Mouse (Mus musculus): ENCODE measurements around the gene Pskh1. TPM values are rescaled to one million over a fixed set of nuclear protein-coding genes. Genes with fewer than 3 reads are reported as not detected.
A peak's percentile ranks its signal among the peaks of the same experiment; 100 is the strongest.

The Pskh1 gene
- polyA plus RNA-seq (2017; shearing (Covaris generic)) = 10 to 100 TPM; 10.0 to 14.4 (median 11.1) TPM

DNA sequence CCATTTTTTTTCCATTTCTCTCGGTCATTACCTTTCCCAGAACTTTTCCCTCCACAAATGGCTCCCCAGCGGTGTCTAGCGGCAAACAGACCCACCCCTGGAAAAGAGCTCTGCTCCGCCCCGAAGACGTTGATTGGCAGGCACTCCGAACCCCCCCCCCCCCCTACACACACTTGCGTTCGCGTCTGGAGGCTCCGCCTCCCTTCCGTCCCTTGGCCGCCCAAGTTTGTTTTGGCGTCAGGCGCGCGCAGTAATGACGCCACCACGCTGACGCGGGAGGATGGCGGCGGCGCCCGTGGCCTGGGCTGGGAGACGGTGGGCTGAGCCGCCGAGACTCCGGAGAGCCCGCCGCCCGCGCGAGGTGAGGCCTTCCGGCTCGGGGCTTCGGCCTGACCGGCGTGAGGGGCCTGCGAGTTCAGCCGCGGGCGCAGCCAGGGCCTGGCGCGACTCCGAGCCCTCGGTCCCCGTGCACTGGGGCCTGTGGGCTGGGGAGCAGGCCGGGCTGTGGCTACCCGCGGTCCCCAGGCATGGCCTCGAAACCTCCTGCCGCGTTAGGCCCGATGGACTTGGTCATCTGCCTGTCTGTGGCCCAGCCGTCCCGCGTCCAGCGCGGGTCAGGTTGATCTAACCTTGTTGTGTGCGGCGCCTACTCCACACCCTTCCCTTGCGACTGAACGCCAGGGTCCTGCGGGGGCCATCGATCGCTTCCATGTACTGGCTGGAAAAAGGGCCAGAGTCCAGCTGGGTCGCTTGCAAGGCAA is at the start of gene Pskh1:
Pskh1 (plus strand) TSS at position 262 of the 761 bp plus-strand sequence.
- peak; percentile 88 for ATAC-seq

DNA sequence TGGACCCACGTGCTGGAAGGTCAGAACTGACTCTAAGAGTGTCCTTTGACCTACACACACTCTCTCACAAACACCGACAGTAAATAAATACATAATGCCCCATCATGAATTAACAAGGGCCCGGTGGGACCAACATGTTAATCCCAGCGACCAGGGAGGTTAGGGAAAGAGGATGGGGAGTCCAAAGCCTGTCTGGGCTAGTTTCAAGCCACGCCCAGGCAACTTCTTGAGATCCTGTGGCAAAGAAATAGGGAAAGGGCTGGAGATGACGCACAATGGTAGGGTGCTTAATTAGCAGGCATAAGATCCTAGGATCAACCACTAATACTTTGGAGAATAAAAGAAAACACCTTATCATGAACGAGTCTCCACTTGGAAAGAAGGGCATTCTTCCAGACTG is 49.6 kb upstream of the Pskh1 start:
- ATAC-seq = no peak

DNA sequence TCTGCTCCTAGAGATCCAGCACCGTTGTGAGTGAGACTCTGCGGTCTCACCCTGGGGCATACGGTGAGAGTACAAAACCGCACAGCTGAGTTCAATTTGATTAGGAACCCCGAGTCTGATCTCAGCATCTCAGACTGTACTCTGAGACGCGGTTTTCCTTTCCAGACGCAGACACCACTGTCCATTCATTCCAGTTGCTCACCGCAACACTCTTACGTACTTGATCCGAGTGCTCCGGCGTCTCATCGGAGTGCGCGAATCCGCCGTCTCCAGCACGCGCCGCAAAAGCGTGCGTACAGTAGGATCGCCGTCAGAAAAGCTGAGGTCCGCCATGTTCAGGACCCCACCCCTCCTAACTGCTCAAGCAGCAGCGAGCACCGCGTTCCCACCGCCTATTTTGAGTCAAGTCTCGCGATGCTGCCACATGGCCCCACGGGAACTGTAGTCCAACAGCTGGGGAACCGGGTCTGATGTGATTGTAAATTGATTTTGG is 48.5 kb upstream of the Pskh1 start:
- peak; percentile 66 for ATAC-seq

DNA sequence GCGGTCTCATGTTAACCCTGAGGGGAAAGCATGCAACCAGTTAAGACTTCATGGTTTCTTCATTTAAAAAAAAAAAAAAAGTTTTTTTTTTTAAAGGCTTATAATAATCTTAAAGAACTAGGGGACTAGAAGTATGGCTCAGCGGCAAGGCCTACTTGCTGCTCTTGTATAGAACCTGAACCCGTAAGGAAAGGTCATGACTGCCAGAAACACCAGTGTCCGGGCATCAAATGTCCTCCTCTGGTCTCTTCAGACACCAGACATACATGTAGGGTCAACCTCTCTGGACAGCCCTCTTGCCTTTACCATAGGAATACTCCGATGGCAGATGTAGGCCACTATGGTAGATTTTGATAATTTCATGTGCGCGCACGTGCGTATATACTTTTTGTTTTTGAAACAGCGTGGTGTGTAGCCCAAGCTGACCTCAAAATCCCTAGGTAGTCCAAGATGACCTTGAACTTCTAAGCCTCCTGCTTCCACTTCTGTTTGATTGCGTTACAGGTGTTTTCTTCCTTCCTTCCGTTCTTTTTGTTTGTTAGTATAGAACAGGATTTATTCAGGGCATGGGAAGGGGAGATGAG is 48.0 kb upstream of the Pskh1 start:
- no peak for ATAC-seq

DNA sequence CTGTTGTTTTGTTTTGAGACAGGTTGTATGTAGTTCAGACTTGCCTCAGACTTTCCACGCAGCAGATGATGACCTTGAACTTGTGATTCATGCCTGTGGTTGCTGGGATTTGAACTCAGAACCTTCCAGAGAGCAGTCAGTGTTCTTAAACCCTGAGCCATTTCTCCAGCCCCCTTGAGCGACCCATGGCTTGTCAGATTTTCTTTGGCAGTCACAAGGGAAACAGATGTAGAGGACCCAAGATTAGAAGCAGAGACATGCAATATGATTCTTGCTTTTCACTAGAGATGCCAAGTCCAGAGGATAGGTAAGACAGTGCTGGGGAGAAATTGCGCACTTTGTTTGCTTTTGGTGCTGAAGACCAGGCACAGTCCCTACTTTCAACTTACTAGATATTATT is 47.1 kb upstream of the Pskh1 start, which contains the start of gene Cenpt:
Cenpt (minus strand) TSS at position 101 of the 400 bp plus-strand sequence.
- ATAC-seq = no peak

DNA sequence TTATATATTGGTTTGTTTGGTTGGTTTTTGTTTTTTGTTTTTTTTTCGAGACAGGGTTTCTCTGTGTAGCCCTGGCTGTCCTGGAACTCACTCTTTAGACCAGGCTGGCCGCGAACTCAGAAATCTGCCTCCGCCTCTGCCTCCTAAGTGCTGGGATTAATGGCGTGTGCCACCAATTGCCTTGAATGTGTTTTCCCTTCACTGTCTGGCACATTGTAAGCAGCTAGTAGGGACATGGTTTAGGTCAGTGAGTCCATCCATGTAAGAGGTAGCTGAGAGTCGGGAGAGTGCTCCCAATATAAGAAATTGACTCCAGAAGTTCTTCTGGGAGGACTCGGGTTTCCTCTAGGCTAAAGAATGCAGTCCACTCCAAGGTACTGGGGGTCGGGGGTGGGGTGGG is 45.9 kb upstream of the Pskh1 start:
- no peak for ATAC-seq

DNA sequence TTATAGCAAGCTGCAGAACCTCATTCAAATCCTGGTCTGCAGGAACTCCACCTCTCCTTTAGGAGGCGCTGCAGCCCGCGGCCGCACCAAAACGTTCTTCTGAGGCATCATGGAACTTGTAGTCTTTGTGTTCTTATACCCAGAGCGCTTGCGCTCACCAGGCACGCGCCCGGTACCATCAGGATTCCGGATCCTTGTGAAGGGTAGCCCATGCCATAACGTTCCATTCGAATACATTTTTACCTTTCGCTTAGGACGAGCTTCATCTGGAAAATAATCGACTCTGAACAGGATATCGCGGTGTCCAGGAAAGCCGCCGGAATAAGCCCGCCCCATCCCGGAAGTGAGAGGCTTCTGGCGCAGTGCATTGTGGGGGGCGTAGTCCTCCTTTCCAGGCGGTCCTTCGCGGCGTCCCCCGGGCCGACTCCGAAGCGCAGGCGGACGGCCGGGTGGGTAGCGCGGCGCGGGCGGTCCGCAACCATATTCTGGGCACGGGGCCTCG is 45.5 kb upstream of the Pskh1 start, which contains the start of gene Thap11:
Thap11 (plus strand) TSS at position 418 of the 502 bp plus-strand sequence.
- ATAC-seq = peak; percentile 86

DNA sequence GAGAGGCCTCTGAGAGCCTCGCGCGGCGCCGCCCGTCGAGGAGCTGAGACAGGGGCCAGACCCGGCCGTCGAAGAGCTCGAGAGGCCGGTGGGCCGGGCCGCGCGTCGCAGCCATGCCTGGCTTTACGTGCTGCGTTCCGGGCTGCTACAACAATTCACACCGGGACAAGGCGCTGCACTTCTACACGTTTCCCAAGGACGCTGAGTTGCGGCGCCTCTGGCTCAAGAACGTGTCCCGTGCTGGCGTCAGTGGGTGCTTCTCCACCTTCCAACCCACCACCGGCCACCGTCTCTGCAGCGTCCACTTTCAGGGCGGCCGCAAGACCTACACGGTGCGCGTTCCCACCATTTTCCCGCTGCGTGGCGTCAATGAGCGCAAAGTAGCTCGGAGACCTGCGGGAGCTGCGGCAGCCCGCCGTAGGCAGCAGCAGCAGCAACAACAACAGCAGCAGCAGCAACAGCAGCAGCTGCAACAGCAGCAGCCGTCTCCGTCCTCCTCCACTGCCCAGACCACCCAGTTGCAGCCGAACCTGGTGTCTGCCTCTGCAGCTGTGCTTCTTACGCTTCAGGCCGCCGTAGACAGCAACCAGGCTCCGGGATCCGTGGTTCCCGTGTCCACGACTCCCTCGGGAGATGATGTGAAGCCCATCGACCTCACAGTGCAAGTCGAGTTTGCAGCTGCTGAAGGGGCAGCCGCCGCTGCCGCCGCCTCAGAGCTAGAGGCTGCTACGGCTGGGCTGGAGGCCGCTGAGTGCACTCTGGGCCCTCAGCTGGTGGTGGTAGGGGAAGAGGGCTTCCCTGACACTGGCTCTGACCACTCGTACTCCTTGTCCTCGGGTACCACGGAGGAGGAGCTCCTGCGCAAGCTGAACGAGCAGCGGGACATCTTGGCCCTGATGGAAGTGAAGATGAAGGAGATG is 44.7 kb upstream of the Pskh1 start:
- peak; percentile 3 for ATAC-seq

DNA sequence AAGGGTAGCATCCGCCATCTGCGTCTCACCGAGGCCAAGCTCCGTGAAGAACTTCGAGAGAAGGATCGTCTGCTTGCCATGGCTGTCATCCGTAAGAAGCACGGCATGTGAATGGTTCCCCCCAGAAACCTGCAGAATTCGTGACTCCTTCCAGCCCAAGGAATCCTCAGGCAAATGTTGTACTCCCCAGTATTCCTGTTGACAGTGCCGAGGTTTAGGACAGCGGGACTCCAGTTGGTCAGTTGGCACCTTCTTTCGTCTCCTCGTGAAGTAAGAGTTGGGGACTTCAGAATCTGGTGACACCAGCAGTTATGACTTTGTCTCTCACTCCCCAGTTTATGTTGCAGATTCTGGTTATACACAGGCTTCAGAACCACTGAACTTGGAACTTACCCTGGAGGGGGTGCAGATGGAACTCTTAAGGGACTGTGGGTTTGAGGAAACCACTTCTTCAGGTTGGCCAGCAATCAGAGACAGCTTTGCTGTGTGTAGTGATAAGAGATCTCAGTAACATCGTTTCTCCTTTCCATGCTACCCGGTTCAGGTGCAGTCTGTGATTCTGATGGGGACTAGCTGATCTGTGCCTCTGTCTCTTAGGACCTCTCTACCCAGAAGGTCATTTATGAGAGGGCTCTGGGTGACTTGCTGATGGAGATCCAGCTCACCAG is 43.9 kb upstream of the Pskh1 start:
- no peak for ATAC-seq

DNA sequence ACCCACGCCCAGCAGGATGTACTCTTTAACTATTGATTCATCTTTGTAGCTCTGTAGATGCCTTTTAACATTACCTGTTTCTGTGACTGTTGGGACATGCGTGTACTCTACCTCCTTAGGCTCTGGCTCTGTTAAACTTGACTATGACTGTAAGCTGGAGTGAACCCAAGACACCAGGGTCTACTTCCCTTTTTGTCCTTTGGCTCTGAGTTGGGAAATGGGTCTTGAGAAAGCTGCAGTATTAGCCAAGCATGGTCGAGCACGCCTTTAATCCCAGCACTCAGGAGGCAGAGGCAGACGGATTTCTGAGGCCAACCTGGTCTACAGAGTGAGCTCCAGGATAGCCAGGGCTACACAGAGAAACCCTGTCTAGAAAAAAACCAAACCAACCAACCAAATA is 41.7 kb upstream of the Pskh1 start:
- no peak for ATAC-seq

DNA sequence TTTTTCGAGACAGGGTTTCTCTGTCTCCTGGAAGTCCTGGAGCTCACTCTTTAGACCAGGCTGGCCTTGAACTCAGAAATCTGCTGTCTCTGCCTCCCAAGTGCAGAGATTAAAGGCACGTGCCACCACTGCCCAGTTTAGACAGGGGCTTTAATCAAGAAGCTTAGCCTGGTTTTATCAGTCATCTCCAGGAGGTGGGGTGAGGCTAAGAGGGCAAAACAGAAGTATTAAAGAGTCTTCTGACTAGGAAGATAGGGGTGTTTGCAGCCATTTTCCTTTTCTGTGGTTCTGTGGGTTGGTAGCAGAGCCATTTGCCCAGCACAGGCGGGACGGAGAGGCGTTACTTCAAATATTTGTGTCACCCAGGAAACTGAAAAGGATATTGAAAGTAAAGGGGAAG is 40.9 kb upstream of the Pskh1 start:
- ATAC-seq = no peak

DNA sequence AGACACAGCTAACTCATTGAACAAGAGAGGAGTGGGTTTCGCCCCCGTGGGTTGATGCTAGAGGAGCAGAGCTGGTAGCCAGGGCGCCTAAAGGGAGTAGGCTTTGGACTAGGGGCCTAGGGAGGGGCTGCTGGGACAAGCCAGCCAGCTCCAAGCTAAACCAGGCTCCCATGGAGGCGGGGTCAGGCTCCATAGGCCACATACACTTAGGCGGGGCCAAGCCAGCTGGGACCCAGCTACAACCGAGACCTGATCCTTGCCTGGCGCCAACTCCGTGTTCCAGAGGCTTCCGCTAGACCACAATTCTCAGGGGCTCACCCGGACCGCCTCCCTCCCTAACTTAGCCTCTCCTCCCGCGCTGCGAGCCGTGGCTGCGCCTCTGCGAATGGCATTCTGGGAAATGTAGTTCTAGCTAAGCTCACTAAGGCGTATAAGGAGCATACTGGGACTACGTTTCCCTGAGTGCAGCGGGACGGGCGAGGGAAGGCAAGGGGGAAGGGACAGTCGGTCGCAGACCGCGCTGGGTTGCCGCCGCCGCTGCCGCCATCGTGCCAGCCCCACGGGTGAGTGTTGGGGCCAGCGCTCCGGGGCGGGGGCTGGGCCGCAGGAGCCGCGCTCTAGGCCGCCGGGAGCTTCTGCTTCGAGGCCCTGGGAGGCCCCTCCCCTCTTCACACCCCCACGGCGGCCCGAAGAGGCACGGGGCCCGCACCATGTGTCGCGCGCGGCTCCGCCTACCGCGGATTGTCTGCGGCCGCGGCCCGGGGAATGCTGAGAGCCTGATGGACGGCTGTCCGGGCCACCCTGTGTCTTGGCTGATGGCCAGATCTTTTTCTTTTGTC is 39.9 kb upstream of the Pskh1 start, which contains the start of gene Nutf2:
Nutf2 (plus strand) TSS at position 438 of the 839 bp plus-strand sequence.
- ATAC-seq = peak; percentile 98

DNA sequence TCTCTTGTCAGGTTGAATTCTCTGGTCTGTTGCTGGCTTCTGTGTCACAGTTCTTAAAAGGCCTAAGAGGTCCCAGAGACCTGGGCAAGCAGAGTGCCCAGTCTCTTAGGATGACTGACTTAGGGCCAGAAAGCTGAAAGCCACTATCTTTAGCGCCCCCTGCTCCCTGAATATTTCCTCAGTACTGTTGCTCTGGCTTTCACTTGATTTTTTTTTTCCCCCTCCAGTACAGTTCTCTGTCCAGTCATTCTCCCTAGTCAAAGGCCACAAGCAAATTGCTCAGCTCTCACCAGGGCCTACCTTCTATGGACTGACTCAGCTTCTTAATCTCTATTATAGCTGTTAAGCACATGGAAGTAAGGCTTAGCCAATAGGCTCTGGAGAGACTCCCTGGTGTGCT is 38.3 kb upstream of the Pskh1 start:
- no peak for ATAC-seq

DNA sequence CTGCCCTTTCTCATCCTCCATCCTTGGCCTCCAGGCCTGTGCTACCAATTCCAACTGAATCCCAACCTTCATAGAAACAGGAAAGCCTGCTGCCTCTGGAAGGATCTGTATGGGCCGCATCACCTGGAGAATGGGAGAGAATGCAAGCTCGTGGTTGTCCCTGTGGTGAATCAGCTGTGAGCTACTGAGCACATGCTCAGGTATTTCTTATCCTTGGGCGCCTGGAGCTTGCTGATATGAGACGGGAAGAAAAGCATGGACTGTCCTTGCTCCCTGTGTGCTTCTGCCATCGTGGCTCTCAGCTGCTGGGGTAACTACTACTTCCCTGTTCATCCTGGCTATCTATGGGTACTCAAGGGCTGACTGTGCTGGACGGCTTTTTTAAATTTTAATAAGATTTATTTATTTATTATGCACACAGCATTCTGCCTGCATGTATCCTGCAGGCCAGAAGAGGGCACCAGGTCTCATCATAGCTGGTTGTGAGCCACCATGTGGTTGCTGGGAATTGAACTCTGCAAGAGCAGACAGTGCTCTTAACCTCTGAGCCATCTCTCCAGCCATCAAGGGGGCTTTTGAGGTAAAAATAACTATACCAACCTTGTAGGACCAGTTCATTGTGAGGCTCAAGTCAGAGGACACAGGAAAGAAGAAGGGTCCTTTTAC is 33.7 kb upstream of the Pskh1 start:
- no peak for ATAC-seq

DNA sequence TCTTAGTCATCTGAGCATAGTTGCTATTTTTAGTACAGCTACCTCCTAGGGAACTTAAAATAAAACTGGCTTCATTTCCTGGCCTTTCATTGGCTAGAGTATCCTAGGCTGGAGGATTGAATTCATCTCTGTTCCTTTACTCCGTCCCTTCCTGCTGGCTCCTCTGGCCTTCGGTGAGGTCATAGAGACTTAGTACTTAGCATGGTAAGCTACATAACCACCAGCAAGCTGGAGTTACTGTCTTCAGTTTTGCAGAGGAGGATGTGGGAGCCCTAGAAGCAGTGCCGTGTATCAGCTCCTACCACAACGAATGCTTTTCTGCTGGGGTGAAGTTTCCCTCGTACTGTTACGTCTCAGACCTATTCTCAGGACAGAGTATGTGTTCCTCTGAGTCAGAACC is 25.9 kb upstream of the Pskh1 start:
- no peak for ATAC-seq

DNA sequence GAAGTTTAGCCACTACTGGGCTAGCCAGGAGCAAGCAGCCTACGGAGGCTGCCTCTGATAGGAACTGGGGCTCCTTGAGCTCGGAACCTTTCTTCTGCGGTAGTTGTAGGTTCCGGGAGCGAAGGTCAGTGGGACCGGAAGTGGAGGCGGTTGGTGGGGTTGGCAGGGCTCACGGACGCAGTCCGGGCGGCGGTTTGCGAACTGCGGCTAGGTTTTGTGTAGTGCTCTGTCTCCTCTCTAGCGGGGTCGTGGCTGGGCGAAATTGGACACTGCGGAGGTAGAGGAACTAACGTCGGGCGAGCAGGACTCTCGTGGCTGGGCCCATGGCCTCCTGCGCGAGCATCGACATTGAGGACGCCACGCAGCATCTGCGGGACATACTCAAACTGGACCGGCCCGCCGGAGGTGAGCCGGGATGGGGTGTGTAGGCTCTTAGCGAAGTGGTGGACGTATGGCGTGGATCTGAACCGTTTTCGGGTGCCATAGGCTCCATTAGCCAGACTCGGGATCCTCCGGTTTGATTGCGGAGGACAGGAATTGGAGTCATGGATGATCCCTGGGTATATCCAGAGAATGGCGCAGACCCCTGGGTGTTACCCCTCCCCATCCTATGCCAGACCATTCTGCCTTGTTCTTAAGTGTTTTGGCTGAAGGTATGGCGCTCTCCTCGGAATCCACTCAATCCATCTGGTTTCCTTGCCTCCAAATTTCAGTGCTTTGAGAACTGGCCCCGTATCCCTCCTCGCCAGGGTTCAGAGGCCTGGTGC is 19.3 kb upstream of the Pskh1 start, which contains the start of gene Edc4:
Edc4 (plus strand) TSS at position 128 of the 767 bp plus-strand sequence.
- peak; percentile 94 for ATAC-seq

DNA sequence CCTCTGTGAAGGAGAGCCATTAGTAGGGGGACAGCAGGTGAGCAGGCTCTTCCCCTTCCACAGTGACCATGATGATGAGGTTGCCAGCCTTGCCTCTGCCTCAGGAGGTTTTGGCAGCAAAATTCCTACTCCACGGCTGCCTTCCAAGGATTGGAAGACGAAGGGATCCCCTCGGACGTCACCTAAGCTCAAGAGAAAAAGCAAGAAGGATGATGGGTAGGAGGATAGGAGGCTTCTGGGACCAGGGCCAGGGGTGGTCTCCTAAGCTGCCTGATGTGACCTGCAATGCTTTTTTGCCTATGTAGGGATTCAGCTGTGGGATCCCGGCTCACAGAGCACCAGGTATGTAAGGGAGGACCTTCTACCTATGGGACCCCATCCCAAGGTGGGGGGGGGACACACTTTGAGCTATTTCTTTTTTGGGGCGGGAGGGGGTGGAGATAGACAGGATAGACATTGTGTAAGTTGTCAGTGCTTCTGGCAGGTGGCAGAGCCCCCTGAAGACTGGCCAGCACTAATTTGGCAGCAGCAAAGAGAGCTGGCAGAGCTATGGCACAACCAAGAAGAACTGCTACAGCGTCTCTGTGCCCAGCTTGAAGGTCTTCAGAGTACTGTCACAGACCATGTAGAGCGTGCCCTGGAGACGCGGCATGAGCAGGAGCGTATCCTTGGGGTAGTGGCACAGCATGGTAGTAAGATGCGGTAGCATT is 10.3 kb upstream of the Pskh1 start:
- ATAC-seq = no peak

DNA sequence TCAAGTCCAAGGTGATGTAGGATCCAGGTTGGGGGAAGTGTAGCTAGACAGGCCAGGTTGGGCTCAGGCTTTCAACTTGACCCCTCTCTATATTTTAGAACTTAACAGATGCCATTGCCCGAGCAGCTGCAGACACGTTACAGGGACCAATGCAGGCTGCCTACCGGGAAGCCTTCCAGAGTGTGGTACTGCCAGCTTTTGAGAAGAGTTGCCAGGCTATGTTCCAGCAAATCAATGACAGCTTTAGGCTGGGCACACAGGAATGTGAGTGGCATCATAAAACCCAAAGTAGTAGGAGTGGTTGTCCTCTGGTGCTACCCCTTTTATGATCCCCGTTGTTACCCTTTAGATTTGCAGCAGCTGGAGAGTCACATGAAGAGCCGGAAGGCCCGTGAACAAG is 9.4 kb upstream of the Pskh1 start:
- no peak for ATAC-seq

DNA sequence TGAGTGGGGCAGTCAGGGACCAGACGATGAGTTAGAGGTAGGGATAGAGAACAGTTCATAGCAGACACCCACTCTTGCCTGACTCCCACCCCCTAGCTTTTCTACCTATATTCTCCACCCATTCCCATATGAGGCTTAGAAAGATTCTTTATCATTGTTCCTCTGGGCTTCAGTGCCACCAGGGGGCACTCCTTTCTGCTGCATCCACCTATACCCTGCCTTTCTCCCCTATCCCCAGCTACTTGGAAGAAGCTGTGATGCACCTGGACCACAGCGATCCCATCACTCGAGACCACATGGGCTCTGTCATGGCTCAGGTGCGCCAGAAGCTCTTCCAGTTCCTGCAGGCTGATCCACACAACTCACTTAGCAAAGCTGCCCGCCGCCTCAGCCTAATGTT is 7.8 kb upstream of the Pskh1 start:
- no peak for ATAC-seq
